Mouse (Mus musculus) E14TG2a.4 (cell line): ENCODE measurements at regions not wholly inside any gene's neighbourhood (a gene's known extent, or its start where the extent isn't known, plus 50 kb on each side); places are given as distances from the start of the nearest gene placed in this dataset.

Experiments used
- CTCF ChIP-seq: conservative IDR thresholded peaks from 2 replicates; pipeline ENCODE4 v1.5.1; 2014; ENCODE audit warnings: low read length
- NANOG ChIP-seq: IDR thresholded peaks from 2 replicates; pipeline ENCODE4 v1.6.1; 2014; ENCODE audit warnings: borderline replicate concordance, low read length, mixed read lengths
- POU5F1 ChIP-seq: IDR thresholded peaks from 2 replicates; pipeline ENCODE4 v1.6.1; 2014; ENCODE audit warnings: low read length, borderline replicate concordance

- TF ChIP-seq CTCF (no peak), NANOG (no peak), POU5F1 (no peak)
Measured at GRCm38 (mm10) chr2:46251562-46251961, 1134.4 kb upstream of the Zeb2 start.
